Mouse (Mus musculus) adrenal gland, postnatal 14 days (tissue): ENCODE measurements around the gene Atf1. TPM values are rescaled to one million over a fixed set of nuclear protein-coding genes. Genes with fewer than 3 reads are reported as not detected.

Source experiments
- DNase-seq: peaks from one replicate; pipeline ENCODE4 v3.0.0; 2021; ENCODE audit warnings: mixed read lengths
- total RNA-seq: library from RNA; stranded (reverse); gene quantifications from 2 replicates; pipeline ENCODE4 v1.2.3, GENCODE M21; 2021

Atf1 gene
- total RNA-seq, 1 experiment from 2014 or later = 54.4 TPM

DNA sequence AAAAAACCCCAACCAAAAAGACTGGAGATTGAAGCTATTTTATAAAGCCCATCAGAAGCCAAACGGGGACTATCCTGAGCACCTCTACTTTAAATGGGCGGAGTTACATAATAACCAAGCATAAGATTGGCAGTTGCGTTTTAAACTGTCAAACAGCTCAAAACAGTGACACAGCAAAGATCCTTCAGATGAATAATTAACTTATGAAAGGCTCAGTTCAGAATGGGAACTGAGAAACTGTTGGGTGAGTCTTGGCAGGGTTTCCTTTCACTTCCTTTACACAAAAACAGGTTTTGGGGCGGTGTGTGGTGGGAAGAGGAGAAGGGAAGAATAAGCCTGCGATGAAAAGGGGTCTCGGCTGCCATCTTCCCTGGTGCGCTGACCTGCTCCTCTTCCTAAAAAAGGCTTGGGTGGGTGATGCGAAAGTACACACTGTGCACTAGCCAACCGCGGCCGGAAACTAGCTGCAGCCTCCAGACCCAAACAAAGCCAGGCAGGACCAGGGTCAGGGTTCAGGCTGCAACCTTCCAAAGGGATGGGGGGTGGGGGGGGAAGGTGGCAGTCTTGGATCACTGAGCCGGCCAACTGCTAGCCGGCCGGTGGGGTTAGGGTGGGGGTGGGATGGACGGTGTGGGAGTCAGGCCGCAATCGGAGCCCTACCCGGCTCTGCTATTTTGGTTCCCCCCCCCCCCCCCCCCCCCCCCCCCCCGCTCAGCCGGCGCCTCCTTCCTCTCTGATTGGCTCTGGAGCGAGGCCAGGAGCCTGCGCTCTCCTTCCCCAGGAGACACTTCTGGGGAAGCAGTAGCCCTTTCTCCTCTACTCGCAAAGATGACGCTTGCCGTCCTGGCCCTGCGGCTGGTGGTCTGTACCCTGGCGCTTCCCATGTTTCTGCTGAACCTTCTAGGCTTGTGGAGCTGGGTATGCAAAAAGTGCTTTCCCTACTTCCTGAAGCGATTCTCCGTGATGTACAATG, 76.7 kb downstream of the Atf1 start, which contains the start of gene Mettl7a1:
Gene Mettl7a1, plus strand, starts transcription at position 122 of the 973 bp plus-strand sequence.
- peak; percentile 91 for DNase-seq

DNA sequence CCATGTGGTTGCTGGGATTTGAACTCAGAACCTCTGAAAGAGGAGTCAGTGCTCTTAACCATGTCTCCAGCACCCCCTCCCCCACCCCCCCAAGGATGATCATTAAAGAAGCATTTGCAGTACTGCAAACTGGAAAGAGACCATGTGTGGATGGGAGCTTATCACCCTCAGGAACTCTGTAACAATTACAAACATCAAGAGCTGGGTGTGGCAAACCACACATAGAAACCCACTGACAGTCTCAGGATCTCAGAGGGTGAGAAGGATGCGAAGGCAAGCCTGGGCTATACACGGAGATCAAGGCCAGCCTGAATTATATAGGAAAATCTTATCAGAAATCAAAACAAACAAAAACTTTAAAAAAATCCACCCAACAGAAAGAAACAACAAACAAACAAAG, 78.6 kb downstream of the Atf1 start:
- no peak for DNase-seq

DNA sequence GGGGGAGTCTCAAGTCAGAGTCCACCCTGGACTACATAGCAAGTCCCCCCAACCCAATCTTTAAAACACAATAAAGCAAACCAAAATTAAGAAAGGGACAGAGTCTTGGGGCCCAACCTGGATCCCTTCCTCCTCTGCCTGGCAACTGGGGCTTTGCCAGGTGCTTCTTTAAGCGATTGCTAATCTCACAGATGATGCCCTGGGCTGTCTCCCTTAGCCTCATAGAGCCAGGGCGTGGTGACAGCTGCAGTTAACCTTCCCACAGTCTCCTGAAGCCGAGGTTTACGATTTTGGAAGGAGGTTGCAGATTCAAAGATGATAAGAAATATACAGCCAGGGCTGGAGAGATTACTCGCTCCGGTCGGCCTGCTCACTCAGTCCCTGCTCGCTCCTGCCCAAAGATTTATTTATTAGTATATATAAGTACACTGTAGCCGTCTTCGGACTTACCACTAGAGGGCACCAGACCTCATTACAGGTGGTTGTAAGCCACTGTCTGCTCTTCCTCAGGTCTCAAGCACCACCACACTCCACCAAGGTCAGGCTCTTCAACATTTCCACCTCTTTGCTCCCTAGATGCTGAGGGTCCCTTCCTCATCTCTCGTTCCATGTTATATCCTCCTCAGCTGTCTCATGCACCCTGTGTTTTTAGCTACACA, 79.9 kb downstream of the Atf1 start:
- peak; percentile 49 for DNase-seq

Other genes with a start within 250 kb of the Atf1 start
- gene Dip2b, start 189.2 kb upstream of the Atf1 start, total RNA-seq = 18.5 and 22.3 TPM in 2 replicates
- not detected in 2 replicates for gene Tmprss12, start 53.0 kb downstream of the Atf1 start, total RNA-seq
- 83.1 and 102 TPM in 2 replicates for gene Mettl7a1, start 76.3 kb downstream of the Atf1 start, total RNA-seq
- 0.26 TPM in 1 of 2 replicates, not detected in the other for gene Mettl7a3, start 107.1 kb downstream of the Atf1 start, total RNA-seq
- 0.68 and 0.78 TPM in 2 replicates for gene Methig1, start 125.3 kb downstream of the Atf1 start, total RNA-seq
- 1.5 and 2.2 TPM in 2 replicates for gene Mettl7a2, start 125.4 kb downstream of the Atf1 start, total RNA-seq
- gene Higd1c, start 136.7 kb downstream of the Atf1 start, total RNA-seq = 0.83 TPM in 1 of 2 replicates, not detected in the other
- 0.19 TPM in 2 replicates for gene Gm5475, start 194.3 kb downstream of the Atf1 start, total RNA-seq
- gene Slc11a2, start 197.3 kb downstream of the Atf1 start, total RNA-seq = 95.8 and 102 TPM in 2 replicates
- 287 and 307 TPM in 2 replicates for gene Letmd1, start 241.2 kb downstream of the Atf1 start, total RNA-seq